Mouse (Mus musculus) midbrain, embryonic 10.5 days (tissue): ENCODE measurements around the gene Rexo1. TPM values are rescaled to one million over a fixed set of nuclear protein-coding genes. Genes with fewer than 3 reads are reported as not detected.

Experiments used
- DNase-seq: peaks from one replicate; pipeline ENCODE4 v3.0.0-alpha.2; 2017; ENCODE audit warnings: low spot score
- H3K27ac ChIP-seq: fragments of 300-500 bp; sonication (generic); replicated peaks from 2 replicates; pipeline ENCODE4 v1.5.1; 2016; ENCODE audit warnings: mild to moderate bottlenecking
- H3K27me3 ChIP-seq: fragments of 300-500 bp; sonication (generic); 2 replicates; pipeline ENCODE4 v1.6.1; 2016; ENCODE audit warnings: low read depth, mild to moderate bottlenecking; ENCODE audit not compliant: poor library complexity, severe bottlenecking
- H3K36me3 ChIP-seq: fragments of 300-500 bp; sonication (generic); 2 replicates; pipeline ENCODE4 v1.6.1; 2016; ENCODE audit warnings: mild to moderate bottlenecking, moderate library complexity
- H3K4me1 ChIP-seq: fragments of 300-500 bp; sonication (generic); 2 replicates; pipeline ENCODE4 v1.6.1; 2016
- H3K4me3 ChIP-seq: fragments of 300-500 bp; sonication (generic); 2 replicates; pipeline ENCODE4 v1.5.1; 2016; ENCODE audit warnings: mild to moderate bottlenecking, moderate library complexity
- H3K9me3 ChIP-seq: fragments of 300-500 bp; sonication (generic); replicated peaks from 2 replicates; pipeline ENCODE4 v1.6.1; 2016; ENCODE audit warnings: mild to moderate bottlenecking
- WGBS: fragments of 180-500 bp; shearing (Covaris S2); methylation state at CpG from one replicate; pipeline ENCODE4 v1.1.7; 2016; 5-methylcytosine and 5-hydroxymethylcytosine counted together
- polyA plus RNA-seq: library from polyadenylated mRNA; unstranded; fragments of >200 nt; fragmentation: Nextera tagmentation; extraction: Ambion mirVana; gene quantifications from 2 replicates; pipeline ENCODE4 v1.2.1, GENCODE M21; 2016

The Rexo1 gene
- polyA plus RNA-seq, 1 experiment from 2014 or later: 31.6 TPM

GRCm38 (mm10) chr10:80602698-80603325 lies 41.5 kb upstream of the Rexo1 start, which contains the start of the genes Scamp4 and Adat3:
TSS of gene Scamp4 (plus strand) at chr10:80602872.
TSS of gene Adat3 (plus strand) at chr10:80602880.
- DNase-seq: peak; percentile 95
- Histone ChIP-seq H3K4me1 (peaks cover 23% of the 10 kb centered on the region), H3K9me3 (no peaks in the 10 kb centered on the region), H3K27ac (peak within 1 kb of the TSS; percentile 88), H3K36me3 (peaks cover 21% of the 10 kb centered on the region), H3K4me3 (peak within 1 kb of the TSS; percentile 76), H3K27me3 (no peaks in the 10 kb centered on the region)
- WGBS: under 1% methylated on average over 54 of the region's 54 CpGs

DNA sequence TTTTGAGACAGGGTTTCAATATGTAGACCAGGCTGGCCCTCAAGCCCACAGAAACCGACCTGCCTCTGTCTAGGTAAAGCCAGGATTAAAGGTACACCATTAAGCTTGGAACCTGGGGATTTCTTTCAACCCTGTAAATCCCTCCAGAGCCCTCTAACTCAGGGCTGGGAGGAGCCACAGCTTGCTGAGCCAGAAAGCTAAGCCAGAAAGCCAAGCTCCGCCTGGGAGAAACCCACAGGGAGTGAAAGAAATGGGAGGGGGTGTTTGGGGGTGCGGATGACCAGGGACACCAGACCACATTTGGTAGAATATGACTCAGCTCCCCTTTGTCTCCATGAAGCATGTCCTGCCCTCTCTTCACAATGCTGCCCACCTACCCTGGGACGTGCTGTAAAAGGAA lies 35.0 kb upstream of the Rexo1 start:
- Histone ChIP-seq H3K9me3 (no peaks in the 10 kb centered on the region), H3K27ac (no peak overlapping the region), H3K4me3 (no peak overlapping the region), H3K27me3 (no peaks in the 10 kb centered on the region), H3K4me1 (no peaks in the 10 kb centered on the region), H3K36me3 (no peaks in the 10 kb centered on the region)
- WGBS: 46% methylated on average over 4 of the region's 4 CpGs
- no peak for DNase-seq

- Histone ChIP-seq H3K4me3 (peak within 1 kb of the TSS; percentile 99), H3K4me1 (peaks cover 51% of the 10 kb centered on the region), H3K36me3 (peaks cover 18% of the 10 kb centered on the region), H3K27me3 (no peaks in the 10 kb centered on the region), H3K27ac (peak within 1 kb of the TSS; percentile 90), H3K9me3 (no peaks in the 10 kb centered on the region)
- under 1% methylated on average over 73 of the region's 73 CpGs for WGBS
- DNase-seq: peak; percentile 98
Measured at GRCm38 (mm10) chr10:80589879-80590854, 28.8 kb upstream of the Rexo1 start, which contains the start of gene Abhd17a. TSS of gene Abhd17a (minus strand) at chr10:80590341.

DNA sequence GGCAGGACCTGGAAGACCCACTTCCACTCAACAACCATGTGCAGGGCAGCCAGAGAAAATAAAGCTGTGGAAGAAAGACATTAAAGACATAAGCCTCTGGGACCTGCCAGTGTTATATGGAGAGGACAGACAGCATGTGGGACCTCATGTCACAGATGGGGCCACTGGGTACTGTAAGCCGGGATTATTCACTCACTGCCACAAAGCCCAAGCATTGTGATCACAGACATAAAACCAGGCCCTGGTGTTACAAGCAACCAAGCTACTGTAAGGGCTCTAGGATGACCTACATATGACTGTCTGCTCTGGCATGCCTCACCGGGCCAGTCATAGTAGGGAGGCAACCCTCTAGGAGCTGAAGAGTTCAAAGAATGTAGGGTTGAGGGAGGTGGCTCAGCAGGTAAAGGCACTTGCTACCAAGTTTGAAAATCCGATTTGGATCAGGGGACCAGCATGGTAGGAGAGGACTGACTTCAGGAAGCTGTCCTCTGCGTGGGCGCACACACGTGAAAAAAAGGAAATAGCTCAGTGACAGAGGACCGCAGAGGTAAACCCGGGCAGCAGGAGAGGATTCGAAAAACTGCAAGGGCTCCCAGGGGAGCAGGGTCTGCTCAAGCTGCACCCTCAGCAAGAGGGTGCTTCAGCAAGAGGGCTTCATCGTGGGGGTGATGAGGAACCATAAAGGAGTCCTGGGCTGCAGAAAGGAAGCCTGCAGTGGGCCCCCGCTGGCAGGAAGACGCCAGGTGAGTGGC lies 27.9 kb upstream of the Rexo1 start:
- Histone ChIP-seq H3K27me3 (no peaks in the 10 kb centered on the region), H3K9me3 (no peaks in the 10 kb centered on the region), H3K4me3 (peak overlapping the region; percentile 99), H3K27ac (peak overlapping the region; percentile 90), H3K36me3 (peaks cover 27% of the 10 kb centered on the region), H3K4me1 (peaks cover 59% of the 10 kb centered on the region)
- WGBS: 21% methylated on average over 12 of the region's 12 CpGs
- DNase-seq: no peak

- no peaks in the 10 kb centered on the region for H3K27me3 ChIP-seq
- peak overlapping the region; percentile 76 for H3K27ac ChIP-seq
- WGBS: 54% methylated on average over 4 of the region's 4 CpGs
- peak overlapping the region; percentile 32 for H3K4me3 ChIP-seq
- DNase-seq: no peak
- H3K9me3 ChIP-seq: no peaks in the 10 kb centered on the region
- H3K4me1 ChIP-seq: peaks cover 63% of the 10 kb centered on the region
- peaks cover 44% of the 10 kb centered on the region for H3K36me3 ChIP-seq
Measured at GRCm38 (mm10) chr10:80587305-80587657, 25.9 kb upstream of the Rexo1 start.

GRCm38 (mm10) chr10:80586407-80587304 lies 25.3 kb upstream of the Rexo1 start:
- DNase-seq: no peak
- WGBS: 94% methylated on average over 47 of the region's 51 CpGs
- H3K9me3 ChIP-seq: no peaks in the 10 kb centered on the region
- H3K27ac ChIP-seq: peak overlapping the region; percentile 76
- peaks cover 45% of the 10 kb centered on the region for H3K36me3 ChIP-seq
- peaks cover 63% of the 10 kb centered on the region for H3K4me1 ChIP-seq
- no peaks in the 10 kb centered on the region for H3K27me3 ChIP-seq
- H3K4me3 ChIP-seq: peak overlapping the region; percentile 32

GRCm38 (mm10) chr10:80585581-80585980 lies 24.2 kb upstream of the Rexo1 start:
- no peak for DNase-seq
- peaks cover 62% of the 10 kb centered on the region for H3K4me1 ChIP-seq
- H3K27ac ChIP-seq: no peak overlapping the region
- no peaks in the 10 kb centered on the region for H3K27me3 ChIP-seq
- H3K9me3 ChIP-seq: no peaks in the 10 kb centered on the region
- H3K36me3 ChIP-seq: peaks cover 45% of the 10 kb centered on the region
- WGBS: 95% methylated on average over 8 of the region's 8 CpGs
- H3K4me3 ChIP-seq: peak overlapping the region; percentile 18; the same call in 1 of the 2 replicates

- Histone ChIP-seq H3K9me3 (no peaks in the 10 kb centered on the region), H3K27ac (no peak overlapping the region), H3K4me3 (0 out of 2 replicates have a peak overlapping the region, but pooled peaks have one; percentile 6), H3K4me1 (peaks cover 59% of the 10 kb centered on the region), H3K27me3 (no peaks in the 10 kb centered on the region), H3K36me3 (peaks cover 45% of the 10 kb centered on the region)
- WGBS: 78% methylated on average over 12 of the region's 12 CpGs
- DNase-seq: no peak
Measured at GRCm38 (mm10) chr10:80584642-80585552, 23.5 kb upstream of the Rexo1 start.

- Histone ChIP-seq H3K36me3 (peaks cover 45% of the 10 kb centered on the region), H3K4me1 (peaks cover 55% of the 10 kb centered on the region), H3K9me3 (no peaks in the 10 kb centered on the region), H3K27ac (no peak overlapping the region), H3K4me3 (peak overlapping the region; percentile 18; the same call in 1 of the 2 replicates), H3K27me3 (no peaks in the 10 kb centered on the region)
- 70% methylated on average over 12 of the region's 12 CpGs for WGBS
- DNase-seq: no peak
Measured at GRCm38 (mm10) chr10:80584045-80584488, 22.7 kb upstream of the Rexo1 start.

- Histone ChIP-seq H3K27me3 (no peaks in the 10 kb centered on the region), H3K9me3 (no peaks in the 10 kb centered on the region), H3K4me1 (peaks cover 55% of the 10 kb centered on the region), H3K4me3 (no peak overlapping the region), H3K36me3 (peaks cover 45% of the 10 kb centered on the region), H3K27ac (no peak overlapping the region)
- WGBS: 86% methylated on average over 5 of the region's 5 CpGs
- DNase-seq: no peak
Measured at GRCm38 (mm10) chr10:80583047-80583446, 21.7 kb upstream of the Rexo1 start.

DNA sequence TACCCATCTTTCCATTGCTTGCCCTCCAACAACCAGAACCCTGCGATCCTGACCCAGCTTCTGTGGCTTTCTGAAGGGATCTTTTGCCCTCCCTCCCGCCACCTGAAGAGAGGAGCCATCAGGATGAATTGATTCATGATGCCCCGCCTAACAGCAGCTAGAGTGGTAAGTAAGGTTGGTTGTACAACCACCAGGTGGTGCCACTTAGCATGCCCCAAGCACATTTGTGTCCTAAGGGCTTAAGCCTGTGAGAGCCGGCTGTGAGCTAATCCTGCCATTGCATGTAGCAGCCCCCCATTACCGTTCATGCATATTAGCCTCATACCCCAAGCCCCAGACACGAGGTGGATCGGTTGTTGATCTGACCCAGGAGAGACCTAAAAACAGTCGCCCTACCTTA lies 17.6 kb upstream of the Rexo1 start:
- Histone ChIP-seq H3K36me3 (peaks cover 15% of the 10 kb centered on the region), H3K27ac (peak overlapping the region; percentile 87), H3K4me3 (peak overlapping the region; percentile 82), H3K4me1 (peaks cover 60% of the 10 kb centered on the region), H3K9me3 (no peaks in the 10 kb centered on the region), H3K27me3 (peaks cover 5% of the 10 kb centered on the region; the same call in 1 of the 2 replicates)
- WGBS: 9% methylated on average over 8 of the region's 8 CpGs
- DNase-seq: peak; percentile 49
